Comparison of ENCODE assay signal across 9 mouse cellular contexts in the genomic region with DNA sequence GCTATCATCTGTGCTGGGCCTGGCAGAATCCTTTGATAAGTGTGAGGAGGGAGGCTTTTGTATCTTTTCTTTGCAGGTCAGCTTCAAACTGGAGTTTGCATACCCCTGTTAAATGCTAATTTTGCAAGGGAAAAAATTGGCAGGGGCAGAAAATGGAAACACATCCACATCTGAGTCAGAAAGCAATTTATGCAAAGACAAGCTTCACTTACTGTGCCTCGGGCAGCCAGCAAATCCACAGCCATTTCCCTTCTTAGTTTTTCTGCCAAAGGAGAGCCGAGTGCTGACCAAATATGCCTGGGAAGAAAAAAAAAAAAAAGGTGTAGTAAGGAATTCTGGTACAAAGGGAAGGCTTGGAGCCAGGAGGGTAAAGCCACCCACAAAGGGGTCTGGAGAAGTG. TPM values are rescaled to one million over a fixed set of nuclear protein-coding genes. Genes with fewer than 3 reads are reported as not detected.
DNase-seq lines count a peak whose midpoint lies in the region; ATAC-seq lines count a peak whose summit lies in the region.
"Had no signal": no experiment of that assay in that cellular context is flagged by ENCODE, and none has a peak within 500 bp of the region (broad histone marks: within the 10 kb centered on the region; RNA-seq: fewer than 3 reads in every experiment).

No protein-coding gene starts in this region.

- WGBS in kidney, embryonic 15.5 days, result 44% methylated on average over 2 of the region's 2 CpGs
- 70% methylated on average over 2 of the region's 2 CpGs for WGBS in neural tube, embryonic 12.5 days

- peak; percentile 19 for DNase-seq in kidney, adult 11 months
- no peak for DNase-seq in kidney, postnatal 10 days
- DNase-seq in fibroblast of lung, adult 2 months (ENCODE audit: low read depth), result peak; percentile 40
- DNase-seq in retina, postnatal 1 day, result no peak
- no peak for DNase-seq in gastrocnemius, adult 18-20 months (ENCODE audit: low spot score)

- no peaks in the 10 kb centered on the region for H3K9me3 ChIP-seq in kidney, embryonic 15.5 days (replicated peaks)
- H3K9me3 ChIP-seq in neural tube, embryonic 12.5 days, result no peaks in the 10 kb centered on the region

- peaks cover 10% of the 10 kb centered on the region for H3K4me1 ChIP-seq in kidney, embryonic 15.5 days
- H3K4me1 ChIP-seq in neural tube, embryonic 12.5 days, result peaks cover 10% of the 10 kb centered on the region

- H3K27ac ChIP-seq in kidney, embryonic 15.5 days, result no peak overlapping the region
- H3K27ac ChIP-seq in neural tube, embryonic 12.5 days, result no peak overlapping the region

- H3K4me2 ChIP-seq in kidney, embryonic 15.5 days, result peak overlapping the region; percentile 69
- H3K4me2 ChIP-seq in neural tube, embryonic 12.5 days (replicated peaks), result peak overlapping the region; percentile 72

- H3K36me3 ChIP-seq in kidney, embryonic 15.5 days, result peaks cover 40% of the 10 kb centered on the region
- H3K36me3 ChIP-seq in neural tube, embryonic 12.5 days, result peaks cover 42% of the 10 kb centered on the region
- H3K36me3 ChIP-seq: G1E had no signal

- no peaks in the 10 kb centered on the region for H3K27me3 ChIP-seq in kidney, embryonic 15.5 days
- no peaks in the 10 kb centered on the region for H3K27me3 ChIP-seq in neural tube, embryonic 12.5 days (replicated peaks)

- H3K4me3 ChIP-seq in kidney, embryonic 15.5 days (replicated peaks), result peak overlapping the region; percentile 79
- H3K4me3 ChIP-seq in neural tube, embryonic 12.5 days, result peak overlapping the region; percentile 88

- H3K9ac ChIP-seq in kidney, embryonic 15.5 days, result 0 out of 2 replicates have a peak overlapping the region, but pooled peaks have one; percentile 4
- peak overlapping the region; percentile 91; the same call in 1 of the 2 replicates for H3K9ac ChIP-seq in neural tube, embryonic 12.5 days

- ATAC-seq in kidney, embryonic 15.5 days (replicated peaks; ENCODE audit: low FRiP score), result no peak
- ATAC-seq in neural tube, embryonic 12.5 days (ENCODE audit: low FRiP score, low read depth), result no peak
- no peak for ATAC-seq in megakaryocyte, adult 5-6 weeks (ENCODE audit: poor library complexity, severe bottlenecking)

RNA-seq across cellular contexts. Expression of a gene that starts 1.3 kb away (rescaled TPM):
- polyA plus RNA-seq in kidney, embryonic 15.5 days (2015; fragmentation: Nextera tagmentation; extraction: Ambion mirVana), result 29.3 and 31.3 TPM in 2 replicates
- 47.3 and 49.8 TPM in 2 replicates for polyA plus RNA-seq in neural tube, embryonic 12.5 days (2016; fragmentation: Nextera tagmentation; extraction: Ambion mirVana)
- total RNA-seq in gastrocnemius, adult 18-20 months (2021), result 1 to 10 TPM; 3.6 to 4.6 TPM
- total RNA-seq in megakaryocyte, adult 5-6 weeks (2015), result 0.02 and 0.18 TPM in 2 replicates
- 0.04 and 0.33 TPM in 2 replicates for total RNA-seq in megakaryocyte, adult 5-6 weeks (2017)
- polyA plus RNA-seq: G1E had no signal

RNA-seq across cellular contexts. Expression of a gene that starts 15.1 kb away (rescaled TPM):
- 0.76 and 0.91 TPM in 2 replicates for polyA plus RNA-seq in kidney, embryonic 15.5 days (2015; fragmentation: Nextera tagmentation; extraction: Ambion mirVana)
- 1.1 and 1.5 TPM in 2 replicates for polyA plus RNA-seq in neural tube, embryonic 12.5 days (2016; fragmentation: Nextera tagmentation; extraction: Ambion mirVana)
- total RNA-seq in gastrocnemius, adult 18-20 months (2021), result 1 to 10 TPM; 2.0 to 2.4 TPM
- not detected in 2 replicates for total RNA-seq in megakaryocyte, adult 5-6 weeks (2015)
- not detected in 2 replicates for total RNA-seq in megakaryocyte, adult 5-6 weeks (2017)
- polyA plus RNA-seq: G1E had no signal

RNA-seq across cellular contexts. Expression of a gene that starts 24.3 kb away (rescaled TPM):
- polyA plus RNA-seq in kidney, embryonic 15.5 days (2015; fragmentation: Nextera tagmentation; extraction: Ambion mirVana), result not detected in 2 replicates
- 0.08 TPM in 1 of 2 replicates, not detected in the other for polyA plus RNA-seq in neural tube, embryonic 12.5 days (2016; fragmentation: Nextera tagmentation; extraction: Ambion mirVana)
- not detected for total RNA-seq in gastrocnemius, adult 18-20 months (2021)
- 0.73 and 1.9 TPM in 2 replicates for total RNA-seq in megakaryocyte, adult 5-6 weeks (2015)
- 0.11 and 0.89 TPM in 2 replicates for total RNA-seq in megakaryocyte, adult 5-6 weeks (2017)

Comparison
In these comparisons a context has a peak if more than half of its experiments do, and no peak if none do; other contexts are left out.
1. DNase-seq: peak in kidney, adult 11 months (single experiment) and fibroblast of lung, adult 2 months (single experiment); none in kidney, postnatal 10 days (single experiment), retina, postnatal 1 day (single experiment) and gastrocnemius, adult 18-20 months (single experiment).